Mouse (Mus musculus) stomach, postnatal 0 days (tissue): ENCODE measurements around the gene Rhbdd1. TPM values are rescaled to one million over a fixed set of nuclear protein-coding genes. Genes with fewer than 3 reads are reported as not detected.

Experiments used
- ATAC-seq: fragments of 200-750 bp; cut with Nextera tagmentation; 2 replicates; pipeline ENCODE4 v1.8.0; 2017; ENCODE audit not compliant: low FRiP score, low TSS enrichment
- DNase-seq: peaks from one replicate; pipeline ENCODE4 v3.0.0-alpha.2; 2016; ENCODE audit warnings: low spot score
- H3K27ac ChIP-seq: fragments of 300-500 bp; sonication (generic); replicated peaks from 2 replicates; pipeline ENCODE4 v1.5.1; 2014; ENCODE audit warnings: mild to moderate bottlenecking, control low read depth
- H3K27me3 ChIP-seq: fragments of 300-500 bp; sonication (generic); 2 replicates; pipeline ENCODE4 v1.6.1; 2014; ENCODE audit warnings: low read length; ENCODE audit not compliant: control insufficient read depth, insufficient read depth
- H3K36me3 ChIP-seq: fragments of 300-500 bp; sonication (generic); 2 replicates; pipeline ENCODE4 v1.6.1; 2014; ENCODE audit warnings: low read length, mixed read lengths; ENCODE audit not compliant: control insufficient read depth, insufficient read depth
- H3K4me1 ChIP-seq: fragments of 300-500 bp; sonication (generic); replicated peaks from 2 replicates; pipeline ENCODE4 v1.6.1; 2014; ENCODE audit warnings: antibody characterized with exemption; ENCODE audit not compliant: control insufficient read depth, insufficient read depth
- H3K4me2 ChIP-seq: fragments of 300-500 bp; sonication (generic); replicated peaks from 2 replicates; pipeline ENCODE4 v1.6.1; 2014; ENCODE audit warnings: low read depth, mild to moderate bottlenecking, control low read depth, moderate library complexity
- H3K4me3 ChIP-seq: fragments of 300-500 bp; sonication (generic); 2 replicates; pipeline ENCODE4 v1.5.1; 2014; ENCODE audit warnings: low read depth, low read length, control low read depth
- H3K9ac ChIP-seq: fragments of 300-500 bp; sonication (generic); 2 replicates; pipeline ENCODE4 v1.6.1; 2014; ENCODE audit warnings: mild to moderate bottlenecking, low read length, control low read depth, mixed read lengths
- H3K9me3 ChIP-seq: fragments of 300-500 bp; sonication (generic); 2 replicates; pipeline ENCODE4 v1.6.1; 2016; ENCODE audit warnings: low read length; ENCODE audit not compliant: control insufficient read depth
- CTCF ChIP-seq: IDR thresholded peaks from 2 replicates; pipeline ENCODE4 v1.5.1; 2016; ENCODE audit warnings: antibody characterized with exemption, low read depth, mild to moderate bottlenecking, moderate library complexity
- EP300 ChIP-seq: optimal IDR thresholded peaks from 2 replicates; pipeline ENCODE3; 2016; ENCODE audit warnings: antibody characterized with exemption
- WGBS: fragments of 180-500 bp; shearing (Covaris S2); extraction: QIAGEN DNeasy Blood & Tissue Kit; methylation state at CpG from one replicate; pipeline ENCODE4 v1.1.7; 2014; 5-methylcytosine and 5-hydroxymethylcytosine counted together
- polyA plus RNA-seq: library from polyadenylated mRNA; unstranded; fragments of >200 nt; fragmentation: Nextera tagmentation; extraction: Ambion mirVana; gene quantifications from 2 replicates; pipeline ENCODE4 v1.2.1, GENCODE M21; 2015

Rhbdd1 gene
- polyA plus RNA-seq, 1 experiment from 2014 or later, result 7.5 TPM

DNA sequence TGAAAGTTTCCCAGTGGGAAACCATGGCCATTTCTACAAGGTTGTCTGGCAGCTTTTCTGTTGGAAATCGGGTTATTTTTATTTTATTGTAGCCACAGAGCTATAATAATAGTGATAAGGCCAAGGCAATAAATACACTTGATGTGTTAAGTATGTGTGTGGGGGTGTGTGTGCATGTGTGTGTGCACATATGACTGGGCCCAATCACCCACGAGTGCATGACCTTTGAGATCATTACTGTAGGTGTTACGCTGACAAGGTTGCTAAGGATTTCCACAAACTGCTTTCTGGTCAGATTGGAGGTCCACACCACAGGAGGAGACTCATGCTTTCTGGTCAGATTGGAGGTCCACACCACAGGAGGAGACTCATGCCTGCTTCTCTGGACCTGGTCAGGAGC, 18.3 kb downstream of the Rhbdd1 start:
- H3K27me3 ChIP-seq, result no peaks in the 10 kb centered on the region
- H3K36me3 ChIP-seq, result no peaks in the 10 kb centered on the region
- H3K9ac ChIP-seq, result no peak overlapping the region
- no peak for DNase-seq
- H3K9me3 ChIP-seq, result no peaks in the 10 kb centered on the region
- TF ChIP-seq EP300 (no peak), CTCF (no peak)
- H3K4me3 ChIP-seq, result no peak overlapping the region
- no peaks in the 10 kb centered on the region for H3K4me1 ChIP-seq
- H3K4me2 ChIP-seq, result no peak overlapping the region
- no peak for ATAC-seq
- no peak overlapping the region for H3K27ac ChIP-seq
- 87% methylated on average over 3 of the region's 3 CpGs for WGBS

GRCm38 (mm10) chr1:82353089-82353488, 36.8 kb downstream of the Rhbdd1 start:
- Histone ChIP-seq H3K36me3 (no peaks in the 10 kb centered on the region), H3K4me3 (no peak overlapping the region), H3K9me3 (no peaks in the 10 kb centered on the region), H3K27me3 (no peaks in the 10 kb centered on the region), H3K27ac (no peak overlapping the region), H3K9ac (no peak overlapping the region), H3K4me2 (no peak overlapping the region), H3K4me1 (no peaks in the 10 kb centered on the region)
- TF ChIP-seq EP300 (no peak), CTCF (no peak)
- no peak for DNase-seq
- 83% methylated on average over 2 of the region's 2 CpGs for WGBS
- ATAC-seq, result no peak

- Histone ChIP-seq H3K9ac (no peak overlapping the region), H3K4me1 (no peaks in the 10 kb centered on the region), H3K4me3 (no peak overlapping the region), H3K27ac (no peak overlapping the region), H3K27me3 (no peaks in the 10 kb centered on the region), H3K9me3 (no peaks in the 10 kb centered on the region), H3K36me3 (no peaks in the 10 kb centered on the region), H3K4me2 (no peak overlapping the region)
- 83% methylated on average over 2 of the region's 2 CpGs for WGBS
- TF ChIP-seq CTCF (no peak), EP300 (no peak)
- no peak for DNase-seq
- ATAC-seq, result no peak
Observed at GRCm38 (mm10) chr1:82353755-82354154, 37.5 kb downstream of the Rhbdd1 start.

DNA sequence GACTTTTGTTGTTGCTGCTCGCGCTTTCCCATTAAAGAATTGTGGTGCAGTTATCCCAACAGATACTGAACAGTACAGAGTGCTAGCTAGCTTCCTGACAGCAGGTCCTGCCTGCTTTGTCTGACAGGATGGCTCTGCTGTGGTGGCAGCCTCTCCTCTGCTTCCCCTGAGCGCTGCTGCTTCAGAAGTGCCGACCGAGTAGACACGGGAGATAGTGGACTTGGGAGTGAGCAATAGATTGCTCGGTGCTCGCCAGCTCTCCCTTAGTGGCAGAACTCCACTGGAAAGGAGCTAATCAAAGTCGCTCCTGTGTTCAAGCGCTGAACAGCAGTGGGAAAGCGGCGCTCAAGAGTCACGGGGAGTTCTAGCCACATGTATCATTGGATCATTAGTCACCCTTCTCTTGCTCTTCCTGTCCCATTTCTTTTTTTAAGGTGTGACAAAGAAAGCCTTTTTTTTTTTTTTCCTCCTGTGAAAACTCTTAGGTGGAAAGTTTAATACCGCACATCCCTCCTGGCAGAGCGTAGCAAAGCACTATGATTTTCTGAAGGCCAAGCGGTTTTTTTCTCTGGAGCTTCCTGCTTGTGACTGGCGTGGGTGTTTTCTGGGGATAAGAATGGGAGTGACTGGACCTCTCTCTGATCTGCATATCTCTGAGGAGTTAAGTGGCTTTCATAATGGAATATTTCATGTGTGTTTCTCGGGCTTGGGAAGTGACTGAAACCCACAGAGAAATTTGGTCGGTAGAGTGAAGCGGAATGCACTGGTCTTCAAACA, 42.8 kb downstream of the Rhbdd1 start:
- WGBS, result 51% methylated on average over 20 of the region's 20 CpGs
- Histone ChIP-seq H3K36me3 (no peaks in the 10 kb centered on the region), H3K27me3 (no peaks in the 10 kb centered on the region), H3K9me3 (no peaks in the 10 kb centered on the region), H3K27ac (no peak overlapping the region), H3K4me1 (no peaks in the 10 kb centered on the region), H3K4me2 (peak overlapping the region; percentile 35), H3K9ac (no peak overlapping the region), H3K4me3 (no peak overlapping the region)
- ATAC-seq, result no peak
- TF ChIP-seq EP300 (no peak), CTCF (no peak)
- DNase-seq, result no peak

GRCm38 (mm10) chr1:82359648-82360026, 43.4 kb downstream of the Rhbdd1 start:
- H3K27ac ChIP-seq, result no peak overlapping the region
- WGBS, result 81% methylated on average over 1 of the region's 1 CpGs

DNA sequence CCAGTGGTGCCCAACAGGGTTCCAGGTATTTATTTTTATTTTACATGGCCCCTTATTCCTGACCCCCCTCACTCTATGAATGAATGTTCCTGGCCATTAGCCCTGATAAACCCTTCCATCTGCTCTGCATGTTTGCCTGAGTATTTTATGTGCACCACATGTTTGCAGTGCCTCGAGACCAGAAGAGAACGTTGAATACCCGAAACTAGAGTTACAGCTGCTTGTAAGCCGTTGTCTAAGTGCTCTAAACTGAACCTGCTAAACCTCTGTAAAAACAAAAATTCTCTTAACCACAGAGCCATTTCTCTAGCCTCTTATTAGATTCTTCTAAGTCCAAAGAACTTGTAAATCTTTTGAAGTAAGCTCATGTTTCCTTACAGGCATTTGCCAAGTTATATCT, 45.0 kb downstream of the Rhbdd1 start:
- DNase-seq (no peak), ATAC-seq (no peak)
- no peak overlapping the region for H3K9ac ChIP-seq
- WGBS, result 40% methylated on average over 4 of the region's 4 CpGs
- H3K4me2 ChIP-seq, result no peak overlapping the region
- H3K4me1 ChIP-seq, result no peaks in the 10 kb centered on the region
- no peaks in the 10 kb centered on the region for H3K9me3 ChIP-seq
- no peaks in the 10 kb centered on the region for H3K27me3 ChIP-seq
- TF ChIP-seq CTCF (no peak), EP300 (no peak)
- no peak overlapping the region for H3K4me3 ChIP-seq
- no peak overlapping the region for H3K27ac ChIP-seq
- H3K36me3 ChIP-seq, result no peaks in the 10 kb centered on the region

More at GRCm38 (mm10) chr1:82359648-82360026, 43.4 kb downstream of the Rhbdd1 start:
- ATAC-seq (no peak), DNase-seq (no peak)
- no peak overlapping the region for H3K4me3 ChIP-seq
- no peaks in the 10 kb centered on the region for H3K4me1 ChIP-seq
- no peak overlapping the region for H3K4me2 ChIP-seq
- no peak overlapping the region for H3K9ac ChIP-seq
- TF ChIP-seq EP300 (no peak), CTCF (no peak)
- H3K9me3 ChIP-seq, result no peaks in the 10 kb centered on the region
- no peaks in the 10 kb centered on the region for H3K36me3 ChIP-seq
- no peaks in the 10 kb centered on the region for H3K27me3 ChIP-seq
